Mouse (Mus musculus) CD8-positive naive resting alpha-beta T cell, adult 2 months (primary cell): Measurements from ENCODE around the gene Rac2.
A peak's percentile ranks its signal among the peaks of the same experiment; 100 is the strongest.

Source experiments
- DNase-seq, 2 experiments: peaks; one replicate each; pipeline ENCODE4 v3.0.0; 2022; ENCODE audit warnings: low read depth in 2 of 2, low spot score in 2 of 2

Gene Rac2

DNA sequence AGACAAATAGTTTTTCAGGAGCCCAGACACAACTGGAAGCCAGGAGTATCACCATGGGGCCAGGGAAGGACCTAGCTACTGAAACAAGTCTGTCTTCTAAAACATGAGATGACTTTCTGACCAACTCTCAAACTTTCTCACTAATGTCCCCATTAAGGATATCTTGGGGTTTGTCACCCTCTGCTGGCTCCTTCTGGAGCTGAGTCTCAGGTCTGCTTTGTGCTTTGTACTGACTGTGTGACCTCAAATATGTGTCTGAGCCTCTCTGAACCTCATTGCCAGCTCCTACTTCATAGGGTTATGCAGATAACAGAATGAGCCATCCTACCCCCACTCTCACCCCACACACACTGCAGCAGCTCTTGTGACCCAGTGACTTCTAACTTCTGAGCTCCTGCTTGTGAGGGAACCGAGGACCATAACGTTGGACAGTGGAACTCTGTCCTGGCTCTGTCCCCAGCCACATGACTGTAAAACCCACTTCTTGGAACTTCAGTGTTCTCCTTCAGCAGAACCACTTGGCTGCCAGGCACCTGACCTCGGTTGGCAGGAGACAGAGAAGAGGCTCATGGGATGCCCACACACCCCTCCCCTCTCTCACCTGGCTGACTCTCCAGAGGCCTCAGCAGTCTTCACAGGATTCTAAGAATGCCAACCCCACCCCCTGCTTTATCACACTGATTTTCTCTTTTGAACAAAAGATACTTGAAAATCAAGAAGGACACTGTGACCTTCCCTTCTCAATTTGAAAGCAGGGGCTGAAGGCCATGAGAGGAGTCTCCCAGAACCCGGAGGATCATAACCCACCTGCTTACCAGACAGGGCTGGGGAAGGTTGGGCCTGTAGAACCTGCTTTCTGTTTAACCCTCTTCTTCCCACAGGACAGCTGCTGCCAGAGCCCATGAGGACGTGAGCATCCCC lies 24.9 kb downstream of the Rac2 start:
- DNase-seq, result peak; percentile 49 to 71

- no peak for DNase-seq
Observed at GRCm38 (mm10) chr15:78546060-78546459, 26.5 kb downstream of the Rac2 start.

DNA sequence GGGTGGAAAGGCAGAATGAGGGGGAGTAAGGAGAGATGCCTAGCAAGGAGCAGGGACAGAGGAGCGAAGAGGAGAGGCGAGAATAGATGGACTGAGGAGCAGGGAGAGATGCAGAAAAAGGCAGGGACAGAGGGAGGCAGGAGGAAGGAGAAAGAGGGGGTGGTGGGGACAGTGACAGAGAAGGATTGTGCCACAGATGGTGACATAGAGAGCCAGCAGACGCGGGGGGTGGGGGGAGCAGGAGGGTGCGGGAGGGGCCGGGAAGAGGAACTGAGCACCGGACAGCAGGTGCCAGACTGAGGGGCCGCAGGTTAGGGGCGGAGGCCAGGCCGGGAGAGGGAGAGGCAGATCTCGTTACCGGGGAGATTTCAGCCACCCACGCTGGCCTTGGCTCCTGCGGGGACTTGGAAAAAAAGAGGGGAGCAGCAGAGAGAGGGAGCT lies 28.0 kb downstream of the Rac2 start, which contains the start of gene Sstr3:
Gene Sstr3, minus strand, starts transcription at position 125 of the 441 bp plus-strand sequence.
- DNase-seq, result no peak

DNA sequence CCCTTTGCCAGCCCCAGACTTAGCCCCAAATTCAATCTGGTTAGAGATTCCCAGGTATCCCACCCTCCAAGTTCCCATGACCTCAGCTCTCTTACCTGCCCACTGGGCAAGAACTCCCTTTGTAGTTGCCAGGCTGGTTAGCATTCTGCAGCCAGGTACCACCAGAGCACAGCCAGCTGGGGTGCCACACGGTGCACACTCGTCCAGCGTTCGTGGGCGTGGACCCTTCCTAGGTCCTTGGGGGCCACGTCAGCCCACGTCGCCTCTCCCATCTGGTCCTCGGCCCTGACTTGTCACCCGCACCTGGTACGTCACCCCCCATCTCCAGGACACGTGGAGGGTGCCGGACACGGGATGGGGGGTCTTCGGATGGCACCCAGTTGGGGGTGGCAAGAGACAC lies 28.5 kb downstream of the Rac2 start:
- no peak for DNase-seq

DNA sequence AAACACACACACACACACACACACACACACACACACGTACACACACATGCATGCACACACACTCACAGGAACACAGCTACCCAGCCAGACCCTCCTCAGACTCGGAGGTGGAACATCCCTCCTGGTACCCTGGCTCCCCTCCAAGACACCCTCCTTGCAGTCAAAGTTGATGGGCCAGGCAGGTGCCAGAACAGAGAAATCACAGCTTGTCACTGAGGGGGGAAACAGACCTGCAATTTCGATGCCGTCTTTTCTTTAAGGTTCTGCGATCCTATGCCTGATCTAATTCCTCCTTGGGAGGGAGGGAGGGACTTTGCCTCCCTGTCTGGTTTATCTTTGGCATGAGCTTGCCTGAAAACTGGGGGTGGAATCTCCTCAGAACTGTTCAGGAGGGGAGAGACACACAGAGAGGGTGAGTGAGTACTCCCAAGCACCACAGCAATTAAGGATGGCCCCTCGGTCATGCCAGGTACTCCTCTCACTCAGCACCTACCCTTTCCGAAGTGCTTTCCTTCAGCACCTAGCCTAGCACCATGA lies 29.7 kb downstream of the Rac2 start:
- DNase-seq, result no peak

DNA sequence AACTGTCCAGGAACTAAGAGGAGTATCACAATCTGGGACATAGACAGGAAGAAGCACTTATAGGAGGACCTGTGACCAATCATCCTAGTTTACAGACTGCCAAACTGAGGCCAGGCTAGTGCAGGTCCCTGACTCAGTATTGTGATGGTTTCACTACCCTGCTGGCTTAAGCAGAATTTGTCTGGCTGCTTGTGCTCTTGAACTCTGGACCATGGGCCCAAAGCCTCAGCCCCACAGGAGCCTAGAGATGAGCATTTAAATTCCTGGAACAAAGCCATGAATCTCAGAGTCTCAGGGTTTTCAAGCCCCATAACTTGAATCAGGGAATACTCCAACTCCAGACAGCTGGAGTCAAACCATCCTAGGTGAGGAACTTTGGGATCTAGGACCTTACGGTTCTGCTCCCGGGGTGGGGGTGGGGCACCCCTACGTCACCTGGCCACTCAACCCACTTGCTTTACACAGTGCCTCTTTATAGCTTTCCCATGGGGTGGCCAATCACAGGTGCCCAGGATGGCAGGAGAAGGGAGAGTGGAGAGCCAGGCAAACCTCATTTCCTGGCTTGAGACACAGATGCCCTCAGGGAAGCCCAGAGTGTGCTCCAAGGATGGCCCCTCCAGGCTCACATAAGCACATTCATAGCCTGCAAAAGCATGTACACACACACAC lies 30.4 kb downstream of the Rac2 start:
- no peak for DNase-seq

- DNase-seq, result no peak
Observed at GRCm38 (mm10) chr15:78541606-78542005, 31.0 kb downstream of the Rac2 start.

DNA sequence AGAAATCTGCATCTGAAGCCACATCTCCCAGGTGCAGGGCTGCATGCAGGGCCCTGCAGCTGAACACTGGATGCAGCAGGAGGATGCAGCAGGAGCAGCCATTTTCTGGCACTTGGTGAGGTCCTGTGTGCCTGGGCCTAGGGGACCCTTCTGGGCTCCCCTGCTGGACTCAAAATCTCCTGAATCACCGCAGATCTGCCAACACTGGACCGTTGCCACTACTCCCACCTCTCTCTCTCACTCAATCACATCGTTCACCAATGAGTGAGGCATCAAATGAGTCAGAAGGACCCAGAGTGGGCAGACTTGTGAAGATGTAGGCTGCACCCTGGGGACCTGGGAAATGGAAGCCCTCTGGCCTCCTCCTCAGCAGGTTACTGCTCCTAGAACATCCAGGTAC lies 31.5 kb downstream of the Rac2 start:
- no peak for DNase-seq

DNA sequence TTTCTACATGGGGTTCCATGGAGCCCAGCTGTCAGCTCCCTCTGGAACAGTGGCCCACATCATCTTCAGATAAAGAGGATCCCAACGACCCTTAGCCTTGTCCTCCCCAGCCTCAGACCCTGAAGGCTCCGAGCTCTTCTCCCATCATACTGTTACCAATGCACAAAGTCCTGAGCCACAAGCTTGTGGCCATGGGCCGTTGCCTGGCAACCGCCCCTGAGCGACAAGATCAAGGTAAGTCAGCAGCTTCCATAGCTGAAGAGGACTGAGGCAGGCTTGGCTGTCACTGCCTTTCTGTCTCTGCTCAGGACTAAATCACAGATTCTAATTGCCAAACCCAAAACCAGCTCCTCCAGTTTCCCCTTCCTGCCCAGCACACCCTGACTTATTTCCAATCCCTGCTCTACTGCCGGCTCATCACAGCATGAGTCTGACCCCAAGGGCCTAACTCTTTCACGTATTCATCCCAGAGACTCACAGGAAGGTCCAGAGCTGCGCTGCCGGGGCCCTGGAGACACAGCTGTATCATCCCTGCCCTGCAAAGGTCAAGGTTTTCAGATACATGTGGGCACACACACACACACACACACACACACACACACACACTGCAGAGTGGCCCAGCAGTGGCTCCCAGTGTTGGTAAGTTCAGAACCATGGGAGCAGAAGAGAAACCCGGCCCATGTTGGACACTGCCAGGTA lies 36.7 kb downstream of the Rac2 start:
- DNase-seq, result no peak

DNA sequence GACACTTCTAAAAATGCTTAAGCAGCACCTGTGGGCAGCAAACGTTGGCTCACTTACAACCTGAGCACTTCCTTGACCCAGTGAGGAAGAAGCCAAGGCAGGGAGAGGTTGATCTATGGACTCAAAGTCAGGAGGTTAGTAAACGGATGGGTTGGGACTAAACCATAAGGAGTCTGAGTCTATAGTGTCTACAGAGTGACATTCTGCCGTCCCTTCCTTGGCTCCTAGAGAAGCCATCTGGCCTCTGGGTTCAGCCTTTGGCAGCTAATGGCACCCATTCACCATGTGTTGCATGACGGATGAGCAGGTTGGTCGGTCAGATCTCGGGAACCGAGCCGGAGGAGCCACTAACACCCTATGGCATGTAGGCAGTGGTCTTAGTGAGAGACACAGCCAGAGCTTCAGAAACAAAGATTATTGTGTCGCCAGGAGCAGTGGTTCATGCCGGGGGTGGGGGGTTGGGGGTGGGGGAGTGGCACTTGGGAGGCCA lies 39.2 kb downstream of the Rac2 start:
- no peak for DNase-seq

GRCm38 (mm10) chr15:78532566-78533345 lies 39.8 kb downstream of the Rac2 start:
- DNase-seq, result no peak

- peak; percentile 94 to 99 for DNase-seq
Observed at GRCm38 (mm10) chr15:78531901-78532469, 40.6 kb downstream of the Rac2 start.

DNA sequence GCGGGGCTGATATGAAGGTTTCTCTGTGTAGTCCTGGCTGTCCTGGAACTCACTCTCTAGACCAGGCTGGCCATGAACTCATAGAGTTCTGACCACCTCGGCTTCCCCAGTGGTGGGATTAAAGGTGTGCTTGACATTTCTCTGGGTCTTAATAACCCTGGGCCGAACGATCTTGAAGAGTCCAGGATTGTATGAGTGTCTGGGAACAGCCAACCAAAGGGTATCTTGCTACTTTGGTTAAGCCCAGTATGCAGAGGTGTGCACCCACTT lies 41.2 kb downstream of the Rac2 start:
- DNase-seq, result no peak

DNA sequence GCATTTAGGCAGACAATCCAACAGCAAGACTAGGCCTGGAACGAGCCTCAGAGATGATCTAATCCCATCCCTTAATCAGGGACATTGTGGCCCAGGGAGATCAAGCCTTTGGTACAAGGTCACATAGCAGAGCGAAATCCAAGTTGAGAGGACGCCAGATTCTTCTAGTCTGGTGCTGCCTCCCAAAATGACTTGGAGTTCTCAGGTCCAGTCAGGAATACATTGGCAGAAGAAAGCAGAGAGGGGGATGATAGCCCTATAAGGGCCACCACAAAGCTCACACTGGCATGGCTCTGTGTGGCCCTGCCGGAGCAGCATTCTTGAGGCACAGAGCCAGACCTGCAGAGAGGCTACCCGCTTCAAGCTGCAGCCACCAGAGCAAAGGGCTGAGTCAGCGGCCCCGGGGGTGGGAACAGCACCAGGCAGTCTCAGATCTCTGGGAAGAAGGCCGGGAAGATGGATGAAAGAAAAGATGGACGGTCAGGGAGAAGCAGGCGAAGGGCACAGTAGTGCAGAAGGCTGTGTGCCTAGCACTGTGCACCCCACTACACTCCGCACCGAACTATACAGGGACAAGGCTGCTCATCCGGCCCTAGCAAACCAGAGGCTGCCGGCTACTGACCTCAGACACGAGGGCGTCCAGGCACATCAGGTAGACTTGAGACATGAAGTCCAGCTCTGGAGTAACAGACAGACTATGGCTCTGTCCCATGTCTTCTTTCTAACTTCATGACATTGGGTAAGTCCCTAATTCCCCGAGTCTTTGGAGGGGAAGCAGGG lies 41.7 kb downstream of the Rac2 start, which contains the start of gene C1qtnf6:
Gene C1qtnf6, minus strand, starts transcription at position 746 of the 780 bp plus-strand sequence.
- no peak for DNase-seq

DNA sequence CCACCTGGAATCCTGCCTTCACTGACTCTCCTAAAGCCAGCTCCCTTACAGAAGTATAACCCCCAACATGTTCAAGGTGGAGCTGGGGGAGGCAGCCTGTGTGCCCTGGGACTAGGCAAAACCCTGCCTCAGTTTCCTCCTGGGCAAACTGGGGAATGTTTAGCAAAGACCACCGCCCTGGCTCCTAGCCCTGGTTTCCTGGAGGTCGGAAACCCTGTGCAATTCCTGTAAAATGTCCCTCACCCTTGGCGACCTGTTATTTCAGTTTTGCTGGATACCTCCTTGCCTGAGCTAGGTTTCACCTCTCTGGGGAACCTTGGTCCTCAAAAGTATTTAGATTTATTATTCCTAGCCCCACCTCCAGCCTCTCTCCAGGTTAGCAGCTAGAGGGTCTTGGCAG lies 42.4 kb downstream of the Rac2 start:
- no peak for DNase-seq

- DNase-seq, result no peak
Observed at GRCm38 (mm10) chr15:78529428-78529990, 43.1 kb downstream of the Rac2 start.

- peak; percentile 21 to 37 for DNase-seq
Observed at GRCm38 (mm10) chr15:78528726-78529411, 43.7 kb downstream of the Rac2 start.

DNA sequence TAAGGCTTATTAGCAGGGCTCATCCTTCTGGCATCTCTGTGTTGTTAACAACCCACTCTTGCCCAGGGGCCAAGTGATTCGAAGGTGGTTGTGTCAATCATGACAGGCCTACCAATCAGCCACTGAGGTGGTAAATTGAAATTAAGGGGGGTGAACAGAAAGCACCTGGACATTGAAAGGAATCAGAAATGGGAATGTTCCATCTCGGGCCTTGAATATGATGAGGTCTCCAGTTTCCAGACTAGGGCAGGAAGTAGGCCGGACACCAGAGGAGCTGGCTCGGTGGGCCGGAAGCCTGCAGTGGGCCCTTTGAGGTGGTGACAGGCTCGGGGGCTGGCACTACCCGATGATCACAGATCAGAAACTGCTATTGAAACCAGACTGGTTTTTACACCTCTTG lies 44.6 kb downstream of the Rac2 start:
- DNase-seq, result peak; percentile 65 to 69

DNA sequence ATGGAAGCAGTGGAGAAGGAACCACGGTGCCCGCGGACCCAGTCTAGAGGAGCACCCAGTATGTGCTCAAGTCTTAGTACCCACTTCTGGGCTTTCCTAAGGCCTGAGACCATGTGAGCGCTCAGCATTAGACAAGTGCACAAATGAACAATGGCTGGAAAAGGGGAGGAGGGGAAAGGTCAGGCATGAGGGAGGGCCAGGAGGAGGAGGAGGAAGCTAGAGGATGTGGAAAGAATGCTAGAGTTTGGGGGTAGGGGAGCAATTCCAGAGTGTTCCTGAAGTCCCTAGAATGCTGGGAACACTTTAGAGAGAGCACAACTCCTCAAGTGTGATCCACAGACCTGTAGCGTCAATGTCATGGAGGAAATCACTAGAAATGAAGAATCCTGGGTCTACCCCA lies 48.4 kb downstream of the Rac2 start:
- DNase-seq, result no peak
